ENCODE assay signal across 8 mouse cellular contexts in the genomic region with DNA sequence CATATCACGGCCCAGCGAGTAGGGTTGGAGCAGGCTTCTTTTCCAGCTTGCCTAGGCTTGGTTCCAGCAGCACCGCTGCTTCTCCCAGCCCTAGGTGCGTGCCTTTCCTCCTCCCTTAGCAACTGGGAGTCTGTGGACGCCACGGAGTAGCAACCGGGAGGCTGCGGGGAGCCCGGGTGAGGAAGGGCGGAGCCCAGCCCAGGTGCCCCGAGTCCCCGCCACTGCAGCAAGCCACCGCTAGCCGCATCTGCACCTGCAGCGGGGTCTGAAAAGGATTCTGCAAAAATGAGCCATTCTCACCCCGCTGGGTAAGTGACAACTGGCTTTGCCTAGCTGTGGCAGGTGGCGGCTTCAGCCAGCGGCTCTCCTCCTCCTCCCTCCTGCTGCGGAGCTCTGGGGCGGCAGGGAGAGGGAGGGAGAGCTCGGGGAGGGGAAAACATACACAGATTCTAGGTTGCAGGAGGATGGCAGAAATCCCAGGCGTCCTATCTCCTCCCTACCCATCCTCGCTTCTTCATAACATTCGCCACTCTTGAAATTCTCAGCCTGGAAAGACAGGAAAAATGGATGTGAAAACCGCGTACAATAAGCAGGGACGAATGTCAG. TPM values are rescaled to one million over a fixed set of nuclear protein-coding genes. Genes with fewer than 3 reads are reported as not detected.
A peak's percentile ranks its signal among the peaks of the same experiment; 100 is the strongest.
DNase-seq lines count a peak whose midpoint lies in the region; ATAC-seq and TF ChIP-seq lines count a peak whose summit lies in the region.

No protein-coding gene starts in this region.

- H3K4me2 ChIP-seq in liver, embryonic 12.5 days, result peak overlapping the region; percentile 45
- H3K4me2 ChIP-seq in heart, postnatal 0 days (ENCODE audit: low read depth, low read length), result peak overlapping the region; percentile 61

- no peak for DNase-seq in liver
- peak; percentile 27 for DNase-seq in embryo, embryonic 10.5 days (ENCODE audit: low spot score)
- DNase-seq in heart, postnatal 0 days (ENCODE audit: low spot score), result no peak
- DNase-seq in layer of hippocampus, adult 18-20 months (ENCODE audit: low spot score in 2 of 2), result peak; percentile 79
- peak; percentile 55 for DNase-seq in right cerebral cortex, postnatal 4 days
- DNase-seq in urinary bladder, postnatal 25 days (ENCODE audit: low spot score), result no peak

- WGBS in liver, embryonic 12.5 days (ENCODE audit: insufficient replicate concordance), result 7% methylated on average over 24 of the region's 27 CpGs
- WGBS in heart, postnatal 0 days, result 7% methylated on average over 24 of the region's 27 CpGs

- H3K9me3 ChIP-seq in liver, embryonic 12.5 days (replicated peaks), result no peaks in the 10 kb centered on the region
- H3K9me3 ChIP-seq in heart, postnatal 0 days (replicated peaks; ENCODE audit: control insufficient read depth, low read length), result no peaks in the 10 kb centered on the region

- TF ChIP-seq CTCF in heart, postnatal 0 days (IDR thresholded peaks at IDR 0.05; ENCODE audit: low read depth), result no peak

- no peak overlapping the region for H3K9ac ChIP-seq in liver, embryonic 12.5 days
- no peak overlapping the region for H3K9ac ChIP-seq in heart, postnatal 0 days (replicated peaks; ENCODE audit: low read depth, low read length)

- no peak for TF ChIP-seq EP300 in heart, postnatal 0 days (IDR thresholded peaks at IDR 0.05; ENCODE audit: low read depth)

- H3K4me1 ChIP-seq in liver, embryonic 12.5 days, result no peaks in the 10 kb centered on the region
- H3K4me1 ChIP-seq in heart, postnatal 0 days (ENCODE audit: control insufficient read depth, insufficient read depth), result 0 out of 2 replicates have a peak, but pooled peaks cover 5% of the 10 kb centered on the region

- ATAC-seq in liver, embryonic 12.5 days, result no peak
- ATAC-seq in heart, postnatal 0 days (ENCODE audit: insufficient read depth, low read depth), result no peak
- ATAC-seq in megakaryocyte, adult 5-6 weeks (ENCODE audit: poor library complexity, severe bottlenecking), result peak; percentile 45

- no peaks in the 10 kb centered on the region for H3K36me3 ChIP-seq in liver, embryonic 12.5 days
- H3K36me3 ChIP-seq in heart, postnatal 0 days (replicated peaks; ENCODE audit: control insufficient read depth, insufficient read depth, low read length), result no peaks in the 10 kb centered on the region

- peaks cover 38% of the 10 kb centered on the region for H3K27me3 ChIP-seq in liver, embryonic 12.5 days (replicated peaks)
- H3K27me3 ChIP-seq in heart, postnatal 0 days (ENCODE audit: control insufficient read depth, insufficient read depth, low read length), result peaks cover 15% of the 10 kb centered on the region

- no peak overlapping the region for H3K27ac ChIP-seq in liver, embryonic 12.5 days
- H3K27ac ChIP-seq in heart, postnatal 0 days (ENCODE audit: low read depth), result no peak overlapping the region

- no peak overlapping the region for H3K4me3 ChIP-seq in liver, embryonic 12.5 days
- H3K4me3 ChIP-seq in heart, postnatal 0 days (ENCODE audit: low read depth, low read length), result peak overlapping the region; percentile 33

RNA-seq across cellular contexts. Expression of a gene that starts 0.4 kb away (rescaled TPM):
- polyA plus RNA-seq in liver, embryonic 12.5 days (2016; fragmentation: Nextera tagmentation; extraction: Ambion mirVana), result not detected in 2 replicates
- total RNA-seq in heart, postnatal 0 days (2014; rRNA removed; ENCODE audit: low replicate concordance), result not detected in 2 replicates
- polyA plus RNA-seq in heart, postnatal 0 days (2015; fragmentation: Nextera tagmentation; extraction: Ambion mirVana), result 0.05 and 0.08 TPM in 2 replicates
- 1 to 10 TPM; 7.9 to 8.4 TPM for total RNA-seq in layer of hippocampus, adult 18-20 months (2021)
- total RNA-seq in megakaryocyte, adult 5-6 weeks (2015), result not detected in 2 replicates
- 0.04 TPM in 1 of 2 replicates, not detected in the other for total RNA-seq in megakaryocyte, adult 5-6 weeks (2017)

Comparison
In these comparisons a context has a peak if more than half of its experiments do, and no peak if none do; other contexts are left out.
1. DNase-seq: peak in embryo, embryonic 10.5 days (single experiment), layer of hippocampus, adult 18-20 months (2 of 2) and right cerebral cortex, postnatal 4 days (single experiment); none in liver (single experiment), heart, postnatal 0 days (single experiment) and urinary bladder, postnatal 25 days (single experiment).